Mouse (Mus musculus) kidney, postnatal 0 days (tissue): Measurements from ENCODE around the gene Gpr176. TPM values are rescaled to one million over a fixed set of nuclear protein-coding genes. Genes with fewer than 3 reads are reported as not detected.

Experiments
- ATAC-seq: fragments of 200-750 bp; cut with Nextera tagmentation; replicated peaks from 2 replicates; pipeline ENCODE4 v1.8.0; 2017; ENCODE audit warnings: low read depth, moderate number of reproducible peaks, moderate TSS enrichment, moderate library complexity; ENCODE audit not compliant: low FRiP score
- DNase-seq: peaks from one replicate; pipeline ENCODE4 v3.0.0-alpha.2; 2016; ENCODE audit warnings: low spot score
- H3K27ac ChIP-seq: fragments of 300-500 bp; sonication (generic); 2 replicates; pipeline ENCODE4 v1.5.1; 2014; ENCODE audit warnings: mild to moderate bottlenecking
- H3K27me3 ChIP-seq: fragments of 300-500 bp; sonication (generic); 2 replicates; pipeline ENCODE4 v1.6.1; 2014; ENCODE audit warnings: low read length, mixed read lengths; ENCODE audit not compliant: insufficient read depth
- H3K36me3 ChIP-seq: fragments of 300-500 bp; sonication (generic); 2 replicates; pipeline ENCODE4 v1.6.1; 2014; ENCODE audit warnings: low read length, mixed read lengths; ENCODE audit not compliant: insufficient read depth
- H3K4me1 ChIP-seq: fragments of 300-500 bp; sonication (generic); replicated peaks from 2 replicates; pipeline ENCODE4 v1.6.1; 2014; ENCODE audit warnings: antibody characterized with exemption, low read length, mixed read lengths; ENCODE audit not compliant: insufficient read depth
- H3K4me2 ChIP-seq: fragments of 300-500 bp; sonication (generic); 2 replicates; pipeline ENCODE4 v1.6.1; 2014; ENCODE audit warnings: mild to moderate bottlenecking, low read length, moderate library complexity, mixed read lengths
- H3K4me3 ChIP-seq: fragments of 300-500 bp; sonication (generic); replicated peaks from 2 replicates; pipeline ENCODE4 v1.5.1; 2014; ENCODE audit warnings: low read depth, low read length
- H3K9ac ChIP-seq: fragments of 300-500 bp; sonication (generic); 2 replicates; pipeline ENCODE4 v1.6.1; 2014; ENCODE audit warnings: low read depth, low read length
- H3K9me3 ChIP-seq: fragments of 300-500 bp; sonication (generic); replicated peaks from 2 replicates; pipeline ENCODE4 v1.6.1; 2016; ENCODE audit warnings: low read length, inconsistent platforms, mixed read lengths
- CTCF ChIP-seq: IDR thresholded peaks from 2 replicates; pipeline ENCODE4 v1.5.1; 2016; ENCODE audit warnings: antibody characterized with exemption, low read depth, mild to moderate bottlenecking, moderate library complexity
- WGBS: fragments of 180-500 bp; shearing (Covaris S2); extraction: QIAGEN DNeasy Blood & Tissue Kit; methylation state at CpG from one replicate; pipeline ENCODE4 v1.1.7; 2014; 5-methylcytosine and 5-hydroxymethylcytosine counted together
- polyA plus RNA-seq: library from polyadenylated mRNA; unstranded; fragments of >200 nt; fragmentation: Nextera tagmentation; extraction: Ambion mirVana; gene quantifications from 2 replicates; pipeline ENCODE4 v1.2.1, GENCODE M21; 2015

Gpr176 gene
- polyA plus RNA-seq, 1 experiment from 2014 or later, result 2.3 TPM

GRCm38 (mm10) chr2:118391201-118391600, 18.0 kb upstream of the Gpr176 start:
- ATAC-seq (no peak), DNase-seq (no peak)
- H3K9ac ChIP-seq, result no peak overlapping the region
- no peaks in the 10 kb centered on the region for H3K36me3 ChIP-seq
- no peak overlapping the region for H3K4me2 ChIP-seq
- no peaks in the 10 kb centered on the region for H3K4me1 ChIP-seq
- no peaks in the 10 kb centered on the region for H3K27me3 ChIP-seq
- no peak overlapping the region for H3K4me3 ChIP-seq
- H3K9me3 ChIP-seq, result no peaks in the 10 kb centered on the region
- H3K27ac ChIP-seq, result no peak overlapping the region
- TF ChIP-seq CTCF, result no peak
- WGBS, result 73% methylated on average over 5 of the region's 5 CpGs

GRCm38 (mm10) chr2:118390072-118390471, 16.9 kb upstream of the Gpr176 start:
- ATAC-seq (no peak), DNase-seq (no peak)
- TF ChIP-seq CTCF, result no peak
- Histone ChIP-seq H3K36me3 (no peaks in the 10 kb centered on the region), H3K9me3 (no peaks in the 10 kb centered on the region), H3K27me3 (no peaks in the 10 kb centered on the region), H3K9ac (no peak overlapping the region), H3K4me2 (peak overlapping the region; percentile 78), H3K27ac (no peak overlapping the region), H3K4me1 (no peaks in the 10 kb centered on the region), H3K4me3 (peak overlapping the region; percentile 90; the same call in 1 of the 2 replicates)
- 75% methylated on average over 5 of the region's 5 CpGs for WGBS

- peak overlapping the region; percentile 78 for H3K4me2 ChIP-seq
- H3K9ac ChIP-seq, result no peak overlapping the region
- peak; percentile 33 for DNase-seq
- ATAC-seq, result no peak
- H3K4me1 ChIP-seq, result no peaks in the 10 kb centered on the region
- peak overlapping the region; percentile 96 for H3K27ac ChIP-seq
- 32% methylated on average over 3 of the region's 3 CpGs for WGBS
- H3K36me3 ChIP-seq, result no peaks in the 10 kb centered on the region
- H3K9me3 ChIP-seq, result no peaks in the 10 kb centered on the region
- H3K27me3 ChIP-seq, result no peaks in the 10 kb centered on the region
- H3K4me3 ChIP-seq, result peak overlapping the region; percentile 90
- no peak for TF ChIP-seq CTCF
These were observed 16.4 kb upstream of the Gpr176 start for GRCm38 (mm10) chr2:118389569-118389968.

- DNase-seq (peak; percentile 100), ATAC-seq (peak; percentile 99)
- TF ChIP-seq CTCF, result no peak
- Histone ChIP-seq H3K4me2 (peak within 1 kb of the TSS; percentile 78), H3K9ac (peak within 1 kb of the TSS; percentile 87), H3K4me3 (peak within 1 kb of the TSS; percentile 90), H3K9me3 (no peaks in the 10 kb centered on the region), H3K36me3 (no peaks in the 10 kb centered on the region), H3K27me3 (no peaks in the 10 kb centered on the region), H3K27ac (peak within 1 kb of the TSS; percentile 96), H3K4me1 (no peaks in the 10 kb centered on the region)
- WGBS, result under 1% methylated on average over 57 of the region's 61 CpGs
These were observed 15.4 kb upstream of the Gpr176 start, which contains the start of gene Eif2ak4 for GRCm38 (mm10) chr2:118388341-118389335. Gene Eif2ak4 (plus strand): TSS chr2:118388618.

GRCm38 (mm10) chr2:118383387-118383786, 10.2 kb upstream of the Gpr176 start:
- Histone ChIP-seq H3K9ac (no peak overlapping the region), H3K27me3 (no peaks in the 10 kb centered on the region), H3K9me3 (no peaks in the 10 kb centered on the region), H3K36me3 (no peaks in the 10 kb centered on the region), H3K4me3 (no peak overlapping the region), H3K4me1 (no peaks in the 10 kb centered on the region), H3K4me2 (no peak overlapping the region), H3K27ac (no peak overlapping the region)
- ATAC-seq (no peak), DNase-seq (no peak)
- peak; percentile 49; the same call in 1 of the 2 replicates for TF ChIP-seq CTCF
- 68% methylated on average over 5 of the region's 5 CpGs for WGBS

GRCm38 (mm10) chr2:118379756-118380155, 6.5 kb upstream of the Gpr176 start:
- Histone ChIP-seq H3K9ac (no peak overlapping the region), H3K9me3 (no peaks in the 10 kb centered on the region), H3K36me3 (no peaks in the 10 kb centered on the region), H3K4me2 (no peak overlapping the region), H3K27ac (no peak overlapping the region), H3K4me3 (no peak overlapping the region), H3K27me3 (no peaks in the 10 kb centered on the region), H3K4me1 (no peaks in the 10 kb centered on the region)
- 63% methylated on average over 1 of the region's 1 CpGs for WGBS
- TF ChIP-seq CTCF, result no peak
- ATAC-seq (no peak), DNase-seq (no peak)
